Mouse (Mus musculus): ENCODE results near the gene Sulf2.

DNA sequence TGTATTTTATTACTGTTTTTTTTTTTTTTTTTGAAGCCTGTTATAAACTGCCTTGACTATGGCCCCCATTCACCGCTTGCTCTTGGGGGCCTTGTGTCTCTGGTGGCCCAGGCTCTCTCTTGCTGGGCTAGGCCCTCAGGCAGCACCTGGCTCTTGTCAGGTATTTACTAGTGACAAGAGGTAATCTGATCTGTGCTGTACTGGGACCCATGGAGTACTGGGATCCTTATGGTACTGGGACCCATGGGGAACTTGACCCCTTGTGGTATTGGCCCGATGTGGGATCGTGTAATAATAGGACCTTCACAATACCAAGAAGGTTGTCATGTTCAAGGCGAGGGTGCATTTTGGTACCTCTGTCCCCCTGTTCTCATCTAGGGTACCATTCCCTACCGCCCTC, 4.9 kb downstream of the Sulf2 start:
- TF ChIP-seq CTCF (conservative IDR thresholded peaks at IDR 0.05; ENCODE audit: insufficient read depth, insufficient read length, low read depth, low read length) (no peak), POLR2A (IDR thresholded peaks at IDR 0.05; ENCODE audit: low read depth, low read length) (no peak)
